In genomic region chr8:105265128-105265527, GRCm38 (mm10) we compare ENCODE assay signal across 8 mouse cellular contexts. TPM values are rescaled to one million over a fixed set of nuclear protein-coding genes. Genes with fewer than 3 reads are reported as not detected.
A peak's percentile ranks its signal among the peaks of the same experiment; 100 is the strongest.
DNase-seq lines count a peak whose midpoint lies in the region; ATAC-seq lines count a peak whose summit lies in the region.

No protein-coding gene starts in this region.

- H3K27ac ChIP-seq in forebrain, embryonic 11.5 days (ENCODE audit: low read depth, low read length), result no peak overlapping the region
- H3K27ac ChIP-seq in macrophage, result peak overlapping the region; percentile 55

- no peak for ATAC-seq in forebrain, embryonic 11.5 days (replicated peaks; ENCODE audit: low FRiP score)

- no peak overlapping the region for H3K4me2 ChIP-seq in forebrain, embryonic 11.5 days (ENCODE audit: low read depth, low read length, severe bottlenecking)

- H3K27me3 ChIP-seq in forebrain, embryonic 11.5 days (ENCODE audit: control insufficient read depth, insufficient read depth, low read length), result peaks cover 79% of the 10 kb centered on the region

- H3K9ac ChIP-seq in forebrain, embryonic 11.5 days (ENCODE audit: low read length), result no peak overlapping the region

- peaks cover 20% of the 10 kb centered on the region for H3K4me1 ChIP-seq in forebrain, embryonic 11.5 days (replicated peaks; ENCODE audit: control insufficient read depth, insufficient read depth, low read length)

- H3K79me2 ChIP-seq in macrophage (ENCODE audit: inconsistent target), result peaks cover 16% of the 10 kb centered on the region; the same call in 1 of the 2 replicates

- no peaks in the 10 kb centered on the region; the same call in 1 of the 2 replicates for H3K9me3 ChIP-seq in forebrain, embryonic 11.5 days (ENCODE audit: control insufficient read depth, low read length)

- WGBS in forebrain, embryonic 11.5 days, result 12% methylated on average over 10 of the region's 10 CpGs
- 2% methylated on average over 10 of the region's 10 CpGs for WGBS in macrophage (ENCODE audit: missing documents)

- H3K36me3 ChIP-seq in forebrain, embryonic 11.5 days (ENCODE audit: control insufficient read depth, insufficient read depth, low read length), result no peaks in the 10 kb centered on the region
- peaks cover 10% of the 10 kb centered on the region; the same call in 1 of the 2 replicates for H3K36me3 ChIP-seq in macrophage (ENCODE audit: inconsistent target)

- H3K4me3 ChIP-seq in forebrain, embryonic 11.5 days (ENCODE audit: low read depth, low read length), result no peak overlapping the region
- H3K4me3 ChIP-seq in macrophage (ENCODE audit: inconsistent target), result peak overlapping the region; percentile 95

- DNase-seq in spleen, postnatal 36 days (ENCODE audit: low spot score in 2 of 2), result peak; percentile 75 to 76
- no peak for DNase-seq in spleen, postnatal 14 days (ENCODE audit: low spot score in 2 of 2)
- DNase-seq in forebrain, embryonic 11.5 days (ENCODE audit: low spot score), result peak; percentile 60
- DNase-seq in kidney, adult 9 months, result peak; percentile 56
- peak; percentile 64 for DNase-seq in thymus, postnatal 0 days (ENCODE audit: low spot score)
- no peak for DNase-seq in right cerebral cortex, postnatal 36 days (ENCODE audit: low spot score in 2 of 2)
- no peak for DNase-seq in urinary bladder, postnatal 25 days (ENCODE audit: low spot score)

RNA-seq across cellular contexts. Expression of gene Fbxl8, which starts 0.7 kb away (rescaled TPM):
- polyA plus RNA-seq in forebrain, embryonic 11.5 days (2014; fragmentation: Nextera tagmentation; extraction: Ambion mirVana), result 0.53 and 0.69 TPM in 2 replicates
- 1 to 10 TPM in 20 of 26 experiments, under 1 TPM in 5, not detected in 1; 0.43 to 5.8 (median 2.3) TPM for total RNA-seq in macrophage (2018; cell fraction: chromatin; rRNA removed)
- total RNA-seq in macrophage (2018; cell fraction: cytosol; rRNA removed), result 1 to 10 TPM; 2.2 to 8.5 (median 5.7) TPM
- total RNA-seq in macrophage (2018; cell fraction: nucleus; rRNA removed), result 1 to 10 TPM in 25 of 26 experiments, under 1 TPM in 1; 0.93 to 6.9 (median 3.3) TPM
- 2.1 to 7.5 TPM (median 3.9 TPM) in 3 replicates for polyA plus RNA-seq in macrophage (2018)
- 7.6 and 8.2 TPM in 2 replicates for polyA plus RNA-seq in thymus, postnatal 0 days (2015; fragmentation: Nextera tagmentation; extraction: Ambion mirVana)

RNA-seq across cellular contexts. Expression of gene Tradd, which starts 0.7 kb away (rescaled TPM):
- polyA plus RNA-seq in forebrain, embryonic 11.5 days (2014; fragmentation: Nextera tagmentation; extraction: Ambion mirVana), result 12.0 and 12.5 TPM in 2 replicates
- total RNA-seq in macrophage (2018; cell fraction: chromatin; rRNA removed), result 10 to 100 TPM in 23 of 26 experiments, 1 to 10 TPM in 3; 6.4 to 42.1 (median 25.5) TPM
- total RNA-seq in macrophage (2018; cell fraction: cytosol; rRNA removed), result 10 to 100 TPM; 12.6 to 25.2 (median 18.9) TPM
- 10 to 100 TPM; 10.9 to 31.0 (median 20.4) TPM for total RNA-seq in macrophage (2018; cell fraction: nucleus; rRNA removed)
- polyA plus RNA-seq in macrophage (2018), result 8.4 to 20.0 TPM (median 19.9 TPM) in 3 replicates
- polyA plus RNA-seq in thymus, postnatal 0 days (2015; fragmentation: Nextera tagmentation; extraction: Ambion mirVana), result 51.0 and 57.0 TPM in 2 replicates

RNA-seq across cellular contexts. Expression of gene Hsf4, which starts 4.5 kb away (rescaled TPM):
- polyA plus RNA-seq in forebrain, embryonic 11.5 days (2014; fragmentation: Nextera tagmentation; extraction: Ambion mirVana), result not detected in 2 replicates
- 10 to 100 TPM in 8 of 26 experiments, 1 to 10 TPM in 18; 2.7 to 22.5 (median 7.9) TPM for total RNA-seq in macrophage (2018; cell fraction: chromatin; rRNA removed)
- 1 to 10 TPM; 2.2 to 7.7 (median 4.6) TPM for total RNA-seq in macrophage (2018; cell fraction: cytosol; rRNA removed)
- total RNA-seq in macrophage (2018; cell fraction: nucleus; rRNA removed), result 10 to 100 TPM in 9 of 26 experiments, 1 to 10 TPM in 17; 2.2 to 22.2 (median 5.4) TPM
- 2.9 to 8.0 TPM (median 3.4 TPM) in 3 replicates for polyA plus RNA-seq in macrophage (2018)
- not detected in 2 replicates for polyA plus RNA-seq in thymus, postnatal 0 days (2015; fragmentation: Nextera tagmentation; extraction: Ambion mirVana)

RNA-seq across cellular contexts. Expression of gene B3gnt9, which starts 10.2 kb away (rescaled TPM):
- 2.9 and 4.3 TPM in 2 replicates for polyA plus RNA-seq in forebrain, embryonic 11.5 days (2014; fragmentation: Nextera tagmentation; extraction: Ambion mirVana)
- total RNA-seq in macrophage (2018; cell fraction: chromatin; rRNA removed), result 1 to 10 TPM in 12 of 26 experiments, under 1 TPM in 14; 0.33 to 4.9 (median 0.96) TPM
- 1 to 10 TPM in 24 of 26 experiments, under 1 TPM in 2; 0.88 to 4.0 (median 2.0) TPM for total RNA-seq in macrophage (2018; cell fraction: cytosol; rRNA removed)
- 1 to 10 TPM in 20 of 26 experiments, under 1 TPM in 6; 0.74 to 4.7 (median 1.3) TPM for total RNA-seq in macrophage (2018; cell fraction: nucleus; rRNA removed)
- polyA plus RNA-seq in macrophage (2018), result 1.8 to 2.8 TPM (median 2.4 TPM) in 3 replicates
- 4.9 and 5.6 TPM in 2 replicates for polyA plus RNA-seq in thymus, postnatal 0 days (2015; fragmentation: Nextera tagmentation; extraction: Ambion mirVana)

RNA-seq across cellular contexts. Expression of gene Nol3, which starts 10.8 kb away (rescaled TPM):
- polyA plus RNA-seq in forebrain, embryonic 11.5 days (2014; fragmentation: Nextera tagmentation; extraction: Ambion mirVana), result 1.6 and 2.1 TPM in 2 replicates
- total RNA-seq in macrophage (2018; cell fraction: chromatin; rRNA removed), result under 1 TPM in 6 of 26 experiments, not detected in 20; 0.23 to 0.46 (median 0.26) TPM
- under 1 TPM; 0.09 to 0.51 (median 0.29) TPM for total RNA-seq in macrophage (2018; cell fraction: cytosol; rRNA removed)
- total RNA-seq in macrophage (2018; cell fraction: nucleus; rRNA removed), result under 1 TPM in 8 of 26 experiments, not detected in 18; 0.17 to 0.73 (median 0.30) TPM
- 0.16 to 0.77 TPM (median 0.73 TPM) in 3 replicates for polyA plus RNA-seq in macrophage (2018)
- 0.42 and 0.47 TPM in 2 replicates for polyA plus RNA-seq in thymus, postnatal 0 days (2015; fragmentation: Nextera tagmentation; extraction: Ambion mirVana)

Comparison
In these comparisons a context has a peak if more than half of its experiments do, and no peak if none do; other contexts are left out.
1. DNase-seq: peak in spleen, postnatal 36 days (2 of 2), forebrain, embryonic 11.5 days (single experiment), kidney, adult 9 months (single experiment) and thymus, postnatal 0 days (single experiment); none in spleen, postnatal 14 days (0 of 2), right cerebral cortex, postnatal 36 days (0 of 2) and urinary bladder, postnatal 25 days (single experiment).